Mouse (Mus musculus) G1E-ER4 (cell line): ENCODE data around the gene Ndufaf3. TPM values are rescaled to one million over a fixed set of nuclear protein-coding genes. Genes with fewer than 3 reads are reported as not detected.

Experiments used
- GATA1 ChIP-seq: IDR thresholded peaks from one replicate; pipeline ENCODE4 v1.8.0; 2012; ENCODE audit warnings: low read length, inconsistent platforms
- polyA plus RNA-seq: library from polyadenylated mRNA; stranded (reverse); fragments of >175 nt; gene quantifications from 2 replicates; pipeline ENCODE4 v1.2.3, GENCODE M21; 2012

The Ndufaf3 gene
- polyA plus RNA-seq, 1 experiment = 17.2 TPM

DNA sequence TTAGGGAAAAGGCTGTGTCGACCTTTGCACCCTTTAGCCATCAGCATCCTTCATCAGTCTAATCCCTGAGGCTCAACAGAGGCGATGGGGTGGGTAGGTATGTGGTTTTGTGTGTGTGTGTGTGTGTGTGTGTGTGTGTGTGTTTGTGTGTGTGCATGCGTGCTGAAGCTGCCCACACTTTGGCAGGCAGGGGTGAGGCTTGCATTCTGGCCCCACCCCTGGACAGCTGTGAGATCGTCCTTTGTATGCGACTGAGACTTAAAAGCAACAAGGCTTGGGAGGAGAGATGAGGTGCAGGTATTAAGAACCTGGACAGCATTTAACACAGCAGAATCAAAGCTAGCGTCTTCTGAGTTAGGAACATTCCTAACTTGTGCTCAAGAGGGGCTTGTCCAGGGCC is 9.8 kb upstream of the Ndufaf3 start:
- TF ChIP-seq GATA1 = no peak

GRCm38 (mm10) chr9:108575321-108576297 is 8.4 kb upstream of the Ndufaf3 start:
- TF ChIP-seq GATA1 = no peak

- TF ChIP-seq GATA1 = no peak
Observed at GRCm38 (mm10) chr9:108574921-108575320, 7.7 kb upstream of the Ndufaf3 start.

GRCm38 (mm10) chr9:108573774-108574690 is 6.8 kb upstream of the Ndufaf3 start:
- no peak for TF ChIP-seq GATA1

GRCm38 (mm10) chr9:108572321-108572720 is 5.1 kb upstream of the Ndufaf3 start:
- no peak for TF ChIP-seq GATA1

DNA sequence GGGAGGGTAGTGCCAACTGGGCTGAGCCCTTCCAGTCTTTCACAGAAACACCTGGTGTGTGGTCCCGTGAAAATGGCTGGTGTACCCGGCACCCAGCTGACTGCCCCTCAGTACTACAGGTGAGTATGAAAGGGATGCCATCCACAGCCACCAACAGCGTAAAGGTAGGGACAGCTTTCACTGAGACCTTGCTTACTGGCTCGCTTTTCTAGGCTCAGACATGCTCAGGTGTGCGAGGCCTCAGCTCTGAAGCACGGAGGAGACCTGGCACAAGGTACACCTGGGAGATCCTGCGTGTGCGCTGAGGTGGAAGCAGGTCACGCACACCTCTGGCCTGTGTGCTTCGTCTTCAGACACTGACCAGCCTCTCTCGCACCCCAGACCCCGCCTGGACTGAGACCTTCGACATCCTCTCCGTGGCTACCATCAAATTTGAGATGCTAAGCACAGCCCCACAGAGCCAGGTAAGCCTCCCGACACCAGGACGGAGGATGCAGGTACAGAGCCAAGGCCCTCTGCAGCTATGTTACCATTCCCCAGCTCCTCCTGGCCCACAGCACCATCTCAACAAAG is 4.3 kb upstream of the Ndufaf3 start:
- no peak for TF ChIP-seq GATA1

DNA sequence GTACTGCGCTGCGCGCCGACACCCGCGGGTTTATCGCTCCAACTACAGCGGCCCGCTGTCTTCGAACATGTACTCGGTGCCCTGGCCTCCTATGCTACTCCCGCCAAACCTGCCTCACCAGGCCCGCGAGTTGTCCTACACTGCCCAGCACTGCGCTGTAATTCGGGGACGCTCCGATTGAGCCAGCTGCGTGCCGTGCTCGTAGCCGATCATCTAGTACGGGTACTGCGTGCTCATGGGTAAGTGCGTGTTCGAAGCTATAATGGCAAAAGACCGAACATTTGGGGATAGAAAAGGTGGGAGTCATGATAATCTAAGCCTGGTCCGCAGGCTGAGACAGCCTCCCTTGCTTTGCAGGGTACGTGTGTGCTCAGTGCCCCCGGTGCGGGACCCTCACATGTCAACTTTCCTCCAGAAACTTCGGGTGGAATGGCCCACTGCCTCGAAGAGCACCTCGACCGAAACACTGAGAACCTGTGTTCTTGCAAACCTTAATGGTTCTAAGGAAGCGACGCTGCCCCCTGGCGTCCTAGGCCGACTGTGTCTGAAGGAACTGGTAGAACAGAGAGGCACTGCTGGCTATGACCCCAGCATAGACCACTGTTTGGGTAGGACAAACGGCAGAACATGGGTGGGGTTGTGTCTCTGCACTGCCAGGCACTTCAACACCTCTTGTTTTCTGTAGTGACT is 3.1 kb upstream of the Ndufaf3 start:
- TF ChIP-seq GATA1 = no peak

- TF ChIP-seq GATA1 = no peak
Observed at GRCm38 (mm10) chr9:108569381-108570206, 2.4 kb upstream of the Ndufaf3 start, which contains the start of gene Dalrd3. Gene Dalrd3, plus strand, starts transcription at chr9:108569886.

- no peak for TF ChIP-seq GATA1
Observed at GRCm38 (mm10) chr9:108568511-108568921, 1.3 kb upstream of the Ndufaf3 start.

DNA sequence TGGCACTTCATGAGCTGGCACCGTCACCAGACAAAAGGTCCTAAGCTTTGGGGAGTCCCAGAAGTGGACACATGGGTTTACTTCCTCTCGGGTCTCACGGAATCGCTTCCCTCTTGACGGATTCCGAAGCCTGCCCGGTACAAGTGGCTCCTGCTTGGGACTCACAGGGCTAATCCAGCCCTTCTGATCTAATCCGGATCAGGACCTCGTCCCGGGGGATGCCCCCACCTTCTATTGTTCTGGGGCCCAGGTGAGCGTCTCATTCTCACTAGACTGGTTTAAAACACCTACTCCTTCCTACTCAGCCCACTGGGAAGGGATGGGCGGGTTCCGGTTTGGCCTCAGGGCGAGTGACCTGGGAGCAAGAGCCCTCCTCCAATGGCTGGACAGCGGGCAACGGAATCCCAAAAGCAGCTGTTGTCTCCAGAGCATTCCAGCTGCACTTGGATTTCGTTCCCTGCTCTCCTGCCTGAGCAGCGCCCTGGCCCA is 741 bp upstream of the Ndufaf3 start:
- no peak for TF ChIP-seq GATA1

GRCm38 (mm10) chr9:108565881-108566814 is 1.1 kb downstream of the Ndufaf3 start:
- no peak for TF ChIP-seq GATA1

DNA sequence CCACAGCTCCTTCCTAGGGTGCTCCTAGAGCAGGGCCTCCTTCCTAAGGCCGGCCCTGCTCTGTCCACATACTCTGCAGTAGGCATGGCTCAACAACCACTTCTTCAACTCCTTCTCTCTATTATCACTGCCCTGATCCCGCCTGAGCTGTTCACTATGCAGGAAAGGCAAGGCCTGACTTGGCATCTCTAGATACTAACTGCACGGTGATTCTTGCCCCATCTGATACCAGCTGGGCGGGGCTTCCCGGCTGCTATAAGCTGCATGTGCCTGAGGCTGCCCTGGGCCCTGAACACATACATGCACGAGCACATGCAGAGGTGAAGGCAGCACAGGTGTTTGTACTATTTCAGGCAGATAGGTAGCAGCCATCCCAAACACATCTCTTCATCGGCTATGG is 3.1 kb downstream of the Ndufaf3 start:
- TF ChIP-seq GATA1 = no peak

GRCm38 (mm10) chr9:108563671-108564070 is 3.6 kb downstream of the Ndufaf3 start:
- TF ChIP-seq GATA1 = no peak
